Mouse (Mus musculus) G1E (cell line): ENCODE data around the gene Rhbg.

Experiments
- CTCF ChIP-seq: IDR thresholded peaks from 2 replicates; pipeline ENCODE4 v1.5.1; 2012; ENCODE audit warnings: low read depth, low read length, inconsistent platforms, mixed read lengths
- GATA1 ChIP-seq: IDR thresholded peaks from 2 replicates; pipeline ENCODE4 v1.6.1; 2012; ENCODE audit warnings: borderline replicate concordance, low read length, inconsistent platforms, mixed read lengths
- GATA2 ChIP-seq: IDR thresholded peaks from 2 replicates; pipeline ENCODE4 v1.6.1; 2012; ENCODE audit warnings: low read depth, low read length, inconsistent platforms, borderline replicate concordance
- TAL1 ChIP-seq: conservative IDR thresholded peaks from 2 replicates; pipeline ENCODE4 v1.6.1; 2012; ENCODE audit warnings: low read depth, low read length, inconsistent platforms, mixed read lengths

GRCm38 (mm10) chr3:88254268-88254926 lies at the start of gene Rhbg:
- TF ChIP-seq CTCF (no peak), GATA1 (no peak), GATA2 (no peak), TAL1 (no peak)
